Mouse (Mus musculus): Measurements from ENCODE around the gene Bfsp1. TPM values are rescaled to one million over a fixed set of nuclear protein-coding genes. Genes with fewer than 3 reads are reported as not detected.

Gene Bfsp1
- 0.53 and 0.57 TPM in 2 replicates for polyA plus RNA-seq (2015; fragmentation: Nextera tagmentation; extraction: Ambion mirVana)

DNA sequence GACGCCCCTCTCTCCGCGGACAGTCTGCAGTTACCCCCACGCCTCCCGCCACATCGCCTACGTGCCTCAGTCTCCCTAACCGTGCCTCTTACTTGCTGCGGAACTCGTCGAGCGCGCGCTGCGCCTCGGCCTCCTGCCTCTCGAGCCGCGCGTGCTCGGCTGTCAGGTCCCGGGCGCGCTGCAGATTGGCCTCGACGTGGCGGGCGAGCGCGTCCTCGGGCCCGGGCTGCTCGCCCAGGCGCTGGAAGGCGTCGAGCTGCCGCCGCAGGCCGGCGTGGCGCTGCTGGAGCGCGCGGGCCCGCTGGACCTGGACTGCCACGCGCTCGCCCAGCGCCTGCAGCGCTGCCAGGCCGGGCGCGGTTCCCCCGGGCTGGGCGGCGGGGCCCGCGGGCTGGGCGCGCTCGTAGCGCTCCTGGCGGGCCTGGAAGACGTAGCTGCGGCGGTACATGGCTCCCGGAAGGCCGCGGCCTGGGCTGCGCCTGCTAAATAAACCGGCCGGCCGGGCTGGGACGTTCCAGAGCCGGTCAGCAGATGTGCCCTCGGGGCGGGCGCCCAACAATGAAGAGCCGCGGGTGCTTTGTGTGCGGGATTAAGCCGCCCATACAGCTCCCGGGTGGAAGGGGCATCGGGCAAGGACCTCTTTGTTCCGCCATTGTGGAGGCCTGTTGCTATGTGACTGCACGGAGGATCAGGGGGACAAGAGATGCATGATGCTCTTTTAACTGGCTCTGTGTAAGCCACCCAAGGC, at the start of gene Bfsp1:
TSS of gene Bfsp1 (minus strand) at position 690 of the 748 bp plus-strand sequence.
- under 1% methylated on average over 86 of the region's 86 CpGs for WGBS
- Histone ChIP-seq H3K27me3 (peaks cover 53% of the 10 kb centered on the region), H3K27ac (no peak within 1 kb of the TSS)

DNA sequence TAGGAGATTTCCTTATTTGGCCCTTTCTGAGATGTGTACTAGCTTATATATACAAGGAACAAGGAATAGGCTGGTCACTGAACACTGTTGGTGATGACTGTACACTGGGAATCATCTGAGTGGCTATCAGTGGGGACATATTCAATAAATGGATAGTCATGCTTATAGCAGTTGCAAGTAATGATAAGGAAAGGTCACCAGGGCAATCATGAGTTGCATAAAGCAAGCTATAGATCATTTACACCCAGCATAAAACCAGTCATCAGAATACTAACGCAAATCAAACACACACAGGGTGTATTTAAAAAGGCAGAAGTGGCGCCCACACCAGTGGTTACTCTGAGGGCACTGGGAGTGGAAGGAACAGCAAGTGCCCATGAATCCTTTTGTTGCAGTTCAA, 49.2 kb upstream of the Bfsp1 start:
- ATAC-seq: no peak

More for the DNA sequence above, at the start of gene Bfsp1:
- H3K9ac ChIP-seq: peak within 1 kb of the TSS; percentile 77
- no peaks in the 10 kb centered on the region for H3K36me3 ChIP-seq (ENCODE audit: poor library complexity, severe bottlenecking)
- H3K4me3 ChIP-seq: peak within 1 kb of the TSS; percentile 46
- peak; percentile 91 for ATAC-seq
- H3K4me1 ChIP-seq: peaks cover 10% of the 10 kb centered on the region; the same call in 1 of the 2 replicates
- no peaks in the 10 kb centered on the region for H3K9me3 ChIP-seq (replicated peaks)
- H3K4me2 ChIP-seq: peak within 1 kb of the TSS; percentile 68

DNA sequence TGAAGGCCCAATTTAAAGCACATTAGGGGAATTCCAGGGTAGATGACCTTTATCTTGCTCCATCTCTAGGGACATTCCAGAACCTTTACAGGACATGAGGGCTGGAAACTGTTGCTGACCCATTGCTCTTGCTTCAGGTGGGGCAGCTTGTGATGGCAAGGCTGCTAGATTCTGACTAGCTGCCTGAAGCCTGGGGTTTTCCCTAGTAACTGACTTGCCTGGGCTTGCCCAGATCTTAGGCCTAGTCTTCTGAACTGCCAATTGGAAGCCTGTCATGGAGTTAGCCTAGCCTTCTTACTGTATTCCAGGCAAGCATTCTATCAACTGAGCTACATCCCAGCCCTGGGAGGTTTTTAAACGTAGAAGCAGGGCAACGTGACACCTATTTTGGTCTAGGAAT, 46.3 kb upstream of the Bfsp1 start:
- H3K4me1 ChIP-seq: peaks cover 3% of the 10 kb centered on the region; the same call in 1 of the 2 replicates
- no peaks in the 10 kb centered on the region for H3K36me3 ChIP-seq (ENCODE audit: poor library complexity, severe bottlenecking)
- no peaks in the 10 kb centered on the region for H3K9me3 ChIP-seq (replicated peaks)
- H3K4me3 ChIP-seq: no peak overlapping the region
- H3K27ac ChIP-seq: no peak overlapping the region
- no peak overlapping the region for H3K4me2 ChIP-seq
- H3K27me3 ChIP-seq: no peaks in the 10 kb centered on the region; the same call in 1 of the 2 replicates
- 88% methylated on average over 2 of the region's 2 CpGs for WGBS
- H3K9ac ChIP-seq: no peak overlapping the region
- ATAC-seq: no peak

More for the DNA sequence above, 49.2 kb upstream of the Bfsp1 start:
- Histone ChIP-seq H3K27ac (no peak overlapping the region), H3K4me2 (no peak overlapping the region), H3K27me3 (no peaks in the 10 kb centered on the region; the same call in 1 of the 2 replicates), H3K4me1 (peaks cover 14% of the 10 kb centered on the region), H3K9me3 (replicated peaks) (no peaks in the 10 kb centered on the region), H3K4me3 (no peak overlapping the region), H3K36me3 (ENCODE audit: poor library complexity, severe bottlenecking) (no peaks in the 10 kb centered on the region), H3K9ac (no peak overlapping the region)
- 91% methylated on average over 2 of the region's 2 CpGs for WGBS

DNA sequence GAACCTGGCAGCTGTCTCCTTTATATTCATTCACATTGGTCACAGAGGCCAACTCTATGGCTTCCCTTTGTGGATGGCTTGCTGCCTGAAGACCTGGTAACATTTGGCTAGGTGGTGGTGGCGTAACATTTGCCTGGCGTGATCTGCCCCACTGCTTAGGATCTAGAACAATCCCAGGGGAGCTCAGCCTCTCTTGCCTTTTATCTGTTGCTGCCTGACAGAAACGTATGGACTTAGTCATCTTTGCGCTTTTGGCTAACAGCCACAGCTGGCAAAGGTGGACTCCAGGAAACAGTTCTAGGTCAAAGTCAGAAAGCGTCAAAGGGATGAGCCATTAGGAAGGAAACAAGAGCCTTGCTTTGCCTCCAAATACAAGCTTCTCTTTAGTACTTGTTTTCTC, 41.9 kb upstream of the Bfsp1 start:
- Histone ChIP-seq H3K9ac (no peak overlapping the region), H3K9me3 (replicated peaks) (no peaks in the 10 kb centered on the region), H3K4me2 (no peak overlapping the region), H3K4me1 (no peaks in the 10 kb centered on the region), H3K27ac (no peak overlapping the region), H3K27me3 (no peaks in the 10 kb centered on the region), H3K36me3 (ENCODE audit: poor library complexity, severe bottlenecking) (no peaks in the 10 kb centered on the region), H3K4me3 (no peak overlapping the region)
- 85% methylated on average over 5 of the region's 5 CpGs for WGBS
- no peak for ATAC-seq

GRCm38 (mm10) chr2:143903376-143904045, 40.5 kb upstream of the Bfsp1 start:
- no peaks in the 10 kb centered on the region for H3K27me3 ChIP-seq
- no peak overlapping the region for H3K9ac ChIP-seq
- no peak overlapping the region for H3K4me2 ChIP-seq
- no peaks in the 10 kb centered on the region for H3K4me1 ChIP-seq
- 87% methylated on average over 9 of the region's 9 CpGs for WGBS
- no peak overlapping the region for H3K4me3 ChIP-seq
- no peaks in the 10 kb centered on the region for H3K9me3 ChIP-seq (replicated peaks)
- H3K36me3 ChIP-seq (ENCODE audit: poor library complexity, severe bottlenecking): no peaks in the 10 kb centered on the region
- no peak for ATAC-seq
- no peak overlapping the region for H3K27ac ChIP-seq

- ATAC-seq: no peak
Measured at GRCm38 (mm10) chr2:143900821-143901351, 37.9 kb upstream of the Bfsp1 start.

DNA sequence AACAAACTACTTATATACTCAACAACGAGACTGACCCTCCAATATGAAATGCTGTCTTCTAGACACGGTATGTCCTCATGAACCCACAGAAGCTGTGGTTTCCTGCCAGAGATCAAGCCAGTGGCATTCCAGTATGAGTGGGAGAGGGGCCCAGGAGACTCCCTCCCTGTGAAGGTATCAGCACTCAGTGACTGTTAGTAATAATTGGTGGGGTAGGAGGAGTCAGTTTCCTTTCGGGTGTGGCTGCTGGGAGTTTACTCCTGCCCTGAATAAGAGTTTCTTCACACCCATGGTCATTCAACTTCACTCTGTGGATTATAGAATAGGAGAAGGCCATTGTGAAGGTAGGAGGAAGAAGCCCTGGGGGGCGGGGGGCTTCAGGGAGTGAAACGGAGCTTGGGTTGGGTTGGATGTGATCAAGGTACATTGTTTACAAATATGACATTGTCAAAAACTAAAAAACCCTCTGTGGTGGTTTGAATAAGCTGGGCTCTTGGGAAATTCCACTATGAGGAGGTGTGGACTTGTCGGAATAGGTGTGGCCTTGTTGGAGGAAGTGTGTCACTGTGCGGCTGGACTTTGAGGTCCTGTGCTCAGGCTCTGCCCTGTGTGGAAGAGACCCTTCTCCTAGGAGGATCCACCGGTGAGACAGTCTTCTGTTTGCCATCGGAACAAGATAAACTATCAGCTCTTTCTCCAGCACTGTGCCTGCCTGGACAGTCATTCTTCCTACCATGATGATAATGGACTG, 36.7 kb upstream of the Bfsp1 start:
- WGBS: 92% methylated on average over 9 of the region's 9 CpGs
- no peak overlapping the region for H3K27ac ChIP-seq
- H3K4me1 ChIP-seq: no peaks in the 10 kb centered on the region
- no peak overlapping the region for H3K9ac ChIP-seq
- H3K9me3 ChIP-seq (replicated peaks): no peaks in the 10 kb centered on the region
- no peak for ATAC-seq
- no peak overlapping the region for H3K4me3 ChIP-seq
- no peaks in the 10 kb centered on the region for H3K27me3 ChIP-seq
- no peak overlapping the region for H3K4me2 ChIP-seq
- no peaks in the 10 kb centered on the region for H3K36me3 ChIP-seq (ENCODE audit: poor library complexity, severe bottlenecking)

More at GRCm38 (mm10) chr2:143900821-143901351, 37.9 kb upstream of the Bfsp1 start:
- H3K36me3 ChIP-seq (ENCODE audit: poor library complexity, severe bottlenecking): no peaks in the 10 kb centered on the region
- no peak overlapping the region for H3K27ac ChIP-seq
- H3K9ac ChIP-seq: no peak overlapping the region
- H3K4me3 ChIP-seq: no peak overlapping the region
- WGBS: 74% methylated on average over 5 of the region's 5 CpGs
- H3K9me3 ChIP-seq (replicated peaks): no peaks in the 10 kb centered on the region
- no peak overlapping the region for H3K4me2 ChIP-seq
- H3K4me1 ChIP-seq: no peaks in the 10 kb centered on the region
- no peaks in the 10 kb centered on the region for H3K27me3 ChIP-seq

DNA sequence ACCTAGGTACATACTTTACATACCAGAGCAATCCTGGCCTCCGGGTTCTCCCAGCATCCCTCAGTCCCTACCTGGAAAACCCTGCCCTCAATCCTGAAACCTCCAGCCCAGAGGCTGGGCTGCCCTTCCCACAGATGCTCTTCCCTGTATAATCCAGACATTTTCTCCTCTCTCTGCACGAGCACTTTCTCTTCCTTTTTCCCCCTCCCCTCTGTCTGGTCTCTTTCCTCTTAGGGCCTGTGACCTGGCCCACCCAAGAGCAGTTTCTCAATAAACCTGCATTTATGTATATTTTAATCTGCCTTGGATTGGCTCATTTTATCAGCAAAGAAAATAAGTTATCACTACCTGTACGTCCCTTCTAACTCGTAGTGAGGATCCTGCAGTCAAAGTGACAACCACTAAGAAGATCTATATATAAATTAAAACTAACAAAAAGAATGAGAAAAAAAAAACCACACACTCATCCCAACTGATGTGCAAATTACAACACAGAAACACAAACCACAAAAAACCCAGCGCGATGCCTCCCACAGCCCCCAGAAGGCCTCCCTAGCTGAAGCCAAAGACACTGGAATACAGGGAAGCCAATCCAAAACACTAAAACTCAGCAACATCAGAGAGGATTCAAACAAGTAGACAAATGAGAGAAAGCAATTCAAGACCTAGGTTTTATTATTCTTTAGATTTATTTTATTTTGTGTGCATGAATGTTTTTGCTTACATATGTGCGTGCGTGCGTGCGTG, 28.5 kb upstream of the Bfsp1 start:
- Histone ChIP-seq H3K9ac (no peak overlapping the region), H3K4me1 (no peaks in the 10 kb centered on the region), H3K4me3 (no peak overlapping the region), H3K27me3 (no peaks in the 10 kb centered on the region), H3K4me2 (no peak overlapping the region), H3K9me3 (replicated peaks) (no peaks in the 10 kb centered on the region), H3K36me3 (ENCODE audit: poor library complexity, severe bottlenecking) (no peaks in the 10 kb centered on the region), H3K27ac (no peak overlapping the region)
- WGBS: 91% methylated on average over 10 of the region's 10 CpGs
- no peak for ATAC-seq

DNA sequence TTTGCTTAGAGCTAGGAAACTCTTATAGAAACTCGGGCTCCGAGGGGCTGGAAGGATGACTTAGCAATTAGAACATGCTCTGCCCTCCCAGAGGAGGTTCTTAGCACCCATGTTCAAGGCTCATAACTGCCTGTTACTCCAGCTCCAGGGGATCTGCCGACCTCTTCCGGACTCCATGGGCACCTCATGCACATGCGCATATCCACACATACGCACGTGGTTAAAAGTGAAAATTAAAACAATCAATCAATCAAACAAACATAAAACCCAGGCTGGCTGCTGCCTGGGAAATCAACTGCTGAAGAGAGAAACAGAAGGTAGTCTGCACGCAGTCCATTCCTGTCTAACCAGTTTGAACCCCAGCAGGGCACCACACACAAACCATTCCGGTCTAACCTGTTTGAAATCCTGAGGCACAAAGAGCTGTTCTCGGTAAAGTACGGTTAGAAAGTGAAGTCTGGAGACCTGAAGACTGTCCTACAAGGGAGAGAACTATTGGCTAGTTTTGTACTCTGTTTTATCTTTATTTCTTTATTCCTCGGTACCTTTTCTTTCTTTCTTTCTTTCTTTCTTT, 27.0 kb upstream of the Bfsp1 start:
- no peaks in the 10 kb centered on the region for H3K4me1 ChIP-seq
- no peaks in the 10 kb centered on the region for H3K9me3 ChIP-seq (replicated peaks)
- 71% methylated on average over 12 of the region's 12 CpGs for WGBS
- H3K27ac ChIP-seq: no peak overlapping the region
- no peaks in the 10 kb centered on the region for H3K27me3 ChIP-seq
- H3K4me2 ChIP-seq: no peak overlapping the region
- no peaks in the 10 kb centered on the region for H3K36me3 ChIP-seq (ENCODE audit: poor library complexity, severe bottlenecking)
- no peak overlapping the region for H3K9ac ChIP-seq
- no peak for ATAC-seq
- no peak overlapping the region for H3K4me3 ChIP-seq

DNA sequence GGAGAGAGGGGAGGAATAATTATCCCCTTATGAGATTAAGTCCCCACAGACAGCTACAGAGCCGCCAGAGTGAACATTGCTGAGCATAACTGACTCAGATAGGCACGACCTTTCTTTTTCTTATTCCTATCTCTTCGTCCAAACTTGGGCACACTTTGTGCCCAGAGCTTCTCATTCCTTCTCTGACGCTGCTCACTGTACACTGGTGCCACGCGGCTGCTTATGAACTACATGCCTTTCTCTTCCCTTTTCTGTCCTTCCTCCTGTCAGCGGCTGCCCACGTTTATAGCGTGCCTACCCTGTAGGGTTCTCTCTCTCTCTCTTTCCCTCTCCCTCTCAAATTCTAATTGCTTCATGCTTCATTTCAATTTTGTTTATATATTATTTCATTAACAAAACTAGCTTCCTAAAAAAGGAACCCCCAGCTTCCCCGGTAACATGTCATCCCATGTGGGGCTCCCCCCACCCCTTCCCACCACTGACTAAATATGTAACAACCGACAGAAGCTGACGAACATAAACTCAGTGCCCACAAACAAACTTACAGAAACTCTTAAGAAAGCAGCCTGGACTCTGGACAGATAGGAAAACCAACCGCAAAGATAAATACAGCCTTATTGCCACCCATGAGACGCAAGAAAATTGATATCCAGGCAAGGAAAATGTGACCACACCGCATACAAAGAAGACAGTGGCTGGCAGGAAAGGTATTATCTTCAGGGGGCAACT, 26.3 kb upstream of the Bfsp1 start:
- H3K9me3 ChIP-seq (replicated peaks): no peaks in the 10 kb centered on the region
- H3K36me3 ChIP-seq (ENCODE audit: poor library complexity, severe bottlenecking): no peaks in the 10 kb centered on the region
- H3K9ac ChIP-seq: no peak overlapping the region
- no peak overlapping the region for H3K4me2 ChIP-seq
- H3K27ac ChIP-seq: no peak overlapping the region
- no peak overlapping the region for H3K4me3 ChIP-seq
- no peaks in the 10 kb centered on the region for H3K27me3 ChIP-seq
- 87% methylated on average over 15 of the region's 15 CpGs for WGBS
- H3K4me1 ChIP-seq: no peaks in the 10 kb centered on the region
- ATAC-seq: no peak
